Mouse (Mus musculus) retina, postnatal 7 days (tissue): Measurements from ENCODE around the gene Hba-a2.

Experiments used
- DNase-seq: peaks from one replicate; pipeline ENCODE4 v3.0.0-alpha.2; 2012; ENCODE audit warnings: low read depth, low spot score

The Hba-a2 gene

GRCm38 (mm10) chr11:32320507-32321195 is 24.4 kb downstream of the Hba-a2 start:
- DNase-seq, result no peak

- peak; percentile 27 for DNase-seq
These were observed 24.9 kb downstream of the Hba-a2 start for GRCm38 (mm10) chr11:32321196-32321565.

- peak; percentile 64 for DNase-seq
These were observed 28.3 kb downstream of the Hba-a2 start for GRCm38 (mm10) chr11:32324609-32325008.

GRCm38 (mm10) chr11:32331075-32331474 is 34.8 kb downstream of the Hba-a2 start:
- DNase-seq, result no peak

GRCm38 (mm10) chr11:32331861-32332260 is 35.6 kb downstream of the Hba-a2 start:
- no peak for DNase-seq

- DNase-seq, result no peak
These were observed 36.9 kb downstream of the Hba-a2 start for GRCm38 (mm10) chr11:32333235-32333634.

GRCm38 (mm10) chr11:32336435-32336907 is 40.2 kb downstream of the Hba-a2 start:
- no peak for DNase-seq

GRCm38 (mm10) chr11:32339131-32339531 is 42.8 kb downstream of the Hba-a2 start:
- no peak for DNase-seq

- DNase-seq, result peak; percentile 55
These were observed 44.5 kb downstream of the Hba-a2 start for GRCm38 (mm10) chr11:32340476-32341473.

GRCm38 (mm10) chr11:32342770-32343191 is 46.5 kb downstream of the Hba-a2 start:
- no peak for DNase-seq

- DNase-seq, result no peak
These were observed 47.1 kb downstream of the Hba-a2 start for GRCm38 (mm10) chr11:32343350-32343749.

GRCm38 (mm10) chr11:32345504-32346297 is 49.4 kb downstream of the Hba-a2 start:
- DNase-seq, result no peak
